Mouse (Mus musculus) olfactory bulb, adult 2 months (tissue): ENCODE data around the gene Adamts17. TPM values are rescaled to one million over a fixed set of nuclear protein-coding genes. Genes with fewer than 3 reads are reported as not detected.

Experiments used
- H3K27ac ChIP-seq: fragments of 200-500 bp; 2 replicates; pipeline ENCODE4 v1.5.1; 2012; ENCODE audit warnings: low read depth, low read length; ENCODE audit not compliant: insufficient read depth
- H3K4me1 ChIP-seq: fragments of 200-500 bp; 2 replicates; pipeline ENCODE4 v1.6.1; 2012; ENCODE audit warnings: low read length; ENCODE audit not compliant: control insufficient read depth, insufficient read depth
- H3K4me3 ChIP-seq: fragments of 200-500 bp; 2 replicates; pipeline ENCODE4 v1.5.1; 2012; ENCODE audit warnings: mild to moderate bottlenecking, low read depth, low read length, moderate library complexity; ENCODE audit not compliant: insufficient read depth
- CTCF ChIP-seq: fragments of 200-500 bp; IDR thresholded peaks from 2 replicates; pipeline ENCODE4 v1.5.1; 2012; ENCODE audit warnings: low read depth, mild to moderate bottlenecking, low read length, moderate library complexity; ENCODE audit not compliant: insufficient read depth
- POLR2A ChIP-seq: fragments of 200-500 bp; IDR thresholded peaks from 2 replicates; pipeline ENCODE4 v1.6.1; 2012; ENCODE audit warnings: mild to moderate bottlenecking, low read depth, low read length, moderate library complexity; ENCODE audit not compliant: insufficient read depth
- WGBS: fragments of 180-500 bp; shearing (Covaris S2); methylation state at CpG from one replicate; pipeline ENCODE4 v1.1.7; 2018; 5-methylcytosine and 5-hydroxymethylcytosine counted together
- polyA plus RNA-seq: library from polyadenylated mRNA; stranded (reverse); fragments of >200 nt; gene quantifications from 2 replicates; pipeline ENCODE4 v1.2.4, GENCODE M21; 2012; ENCODE audit warnings: low replicate concordance; ENCODE audit not compliant: missing spikeins, insufficient read depth, insufficient read length

The Adamts17 gene
- polyA plus RNA-seq, 1 experiment: not detected

GRCm38 (mm10) chr7:66840008-66840719 is 629 bp downstream of the Adamts17 start:
- TF ChIP-seq CTCF (peak; percentile 37; the same call in 1 of the 2 replicates), POLR2A (no peak)
- H3K4me3 ChIP-seq: peak overlapping the region; percentile 54
- under 1% methylated on average over 76 of the region's 76 CpGs for WGBS
- peaks cover 13% of the 10 kb centered on the region for H3K4me1 ChIP-seq
- no peak overlapping the region for H3K27ac ChIP-seq

DNA sequence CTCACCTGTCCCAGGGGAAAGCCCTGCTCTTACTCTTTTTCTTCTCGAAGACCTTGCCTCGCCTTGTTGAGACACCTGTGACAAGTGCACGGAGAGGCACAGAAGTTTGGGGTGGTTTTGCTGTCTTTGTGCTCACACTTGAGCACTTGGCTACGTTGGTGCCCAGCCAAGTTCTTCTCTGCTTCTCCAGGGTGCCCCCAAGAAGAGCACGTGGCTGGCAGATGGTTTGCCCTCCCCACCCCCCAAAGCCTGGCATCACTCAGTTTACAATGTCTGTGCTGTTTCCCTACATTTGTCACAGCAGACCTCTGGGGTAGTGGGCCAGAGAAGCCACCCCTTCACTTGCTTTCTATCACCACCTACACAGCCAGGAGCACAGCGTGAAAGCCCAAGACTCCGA is 1.6 kb downstream of the Adamts17 start:
- WGBS: 69% methylated on average over 7 of the region's 7 CpGs
- H3K4me3 ChIP-seq: no peak overlapping the region
- TF ChIP-seq CTCF: no peak
- no peak for TF ChIP-seq POLR2A
- H3K27ac ChIP-seq: no peak overlapping the region
- H3K4me1 ChIP-seq: peaks cover 13% of the 10 kb centered on the region

DNA sequence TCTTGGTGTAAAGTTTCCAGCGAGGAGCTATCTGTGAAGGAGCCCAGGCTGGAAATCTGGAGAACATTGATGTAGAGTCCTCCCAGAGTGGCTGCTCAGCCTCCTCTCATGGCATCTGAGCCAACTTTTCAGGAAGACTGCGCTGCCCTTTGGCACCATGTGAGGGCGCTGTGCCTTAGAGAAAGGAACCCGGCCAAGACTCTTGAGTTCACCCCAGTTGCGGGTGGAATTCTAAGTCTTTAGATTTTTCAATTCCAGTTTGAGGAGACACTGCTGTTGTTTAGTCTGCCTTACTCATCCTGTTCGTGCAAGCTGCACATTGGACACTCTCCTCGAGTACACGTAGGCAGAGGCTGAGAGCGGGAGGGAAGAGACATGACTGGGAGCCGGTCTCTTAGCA is 2.5 kb downstream of the Adamts17 start:
- H3K4me1 ChIP-seq: peaks cover 13% of the 10 kb centered on the region
- peak; percentile 61 for TF ChIP-seq CTCF
- no peak for TF ChIP-seq POLR2A
- no peak overlapping the region for H3K4me3 ChIP-seq
- H3K27ac ChIP-seq: no peak overlapping the region
- WGBS: 22% methylated on average over 10 of the region's 10 CpGs

DNA sequence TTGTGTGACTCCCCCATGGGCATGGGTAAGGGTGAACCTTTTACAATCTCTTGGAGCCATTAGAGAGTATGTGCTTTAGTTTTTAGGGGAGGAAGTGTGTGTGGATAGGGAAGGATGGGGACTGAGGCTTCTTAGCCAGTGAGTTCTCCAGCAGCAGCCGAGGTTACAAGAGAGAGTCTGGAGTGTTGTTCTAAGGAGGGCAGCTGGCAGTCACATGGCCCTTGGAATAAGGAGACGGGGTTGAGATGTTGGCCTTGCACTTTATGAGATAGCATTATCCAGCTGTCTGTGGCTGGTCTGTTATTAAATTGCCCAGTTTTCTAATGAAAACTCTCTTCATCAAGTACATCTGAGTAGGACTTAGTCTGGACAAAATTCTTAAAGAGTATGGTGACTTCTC is 4.3 kb downstream of the Adamts17 start:
- no peak overlapping the region for H3K27ac ChIP-seq
- H3K4me1 ChIP-seq: peaks cover 13% of the 10 kb centered on the region
- WGBS: 83% methylated on average over 2 of the region's 2 CpGs
- H3K4me3 ChIP-seq: no peak overlapping the region
- TF ChIP-seq CTCF (no peak), POLR2A (no peak)

- H3K4me1 ChIP-seq: peaks cover 6% of the 10 kb centered on the region
- H3K4me3 ChIP-seq: no peak overlapping the region
- H3K27ac ChIP-seq: no peak overlapping the region
- TF ChIP-seq CTCF (no peak), POLR2A (no peak)
- WGBS: 86% methylated on average over 6 of the region's 6 CpGs
Observed at GRCm38 (mm10) chr7:66846582-66846981, 7.0 kb downstream of the Adamts17 start.

- WGBS: 96% methylated on average over 9 of the region's 9 CpGs
- TF ChIP-seq CTCF: no peak
- TF ChIP-seq POLR2A: no peak
- Histone ChIP-seq H3K4me1 (peaks cover 8% of the 10 kb centered on the region), H3K27ac (no peak overlapping the region), H3K4me3 (no peak overlapping the region)
Observed at GRCm38 (mm10) chr7:66847299-66847698, 7.8 kb downstream of the Adamts17 start.

DNA sequence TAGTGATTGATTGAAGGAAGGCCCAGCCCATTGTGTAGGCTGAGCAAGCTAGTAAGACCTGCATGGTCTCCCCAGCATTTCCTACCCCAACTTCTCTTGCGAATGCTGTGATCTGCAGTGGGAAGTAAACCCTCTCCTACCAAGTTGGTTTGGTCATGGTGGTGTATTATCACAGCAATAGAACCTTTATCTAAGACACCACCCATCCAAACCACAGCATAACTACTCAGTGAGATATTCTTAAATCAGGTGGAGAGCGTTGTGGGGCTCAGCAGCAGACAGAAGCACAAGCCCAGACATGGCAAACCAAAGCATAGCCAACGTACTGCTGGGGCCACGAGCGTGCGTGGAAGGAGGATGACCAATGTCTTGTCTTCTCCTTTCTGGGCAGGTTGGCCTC is 9.8 kb downstream of the Adamts17 start:
- Histone ChIP-seq H3K4me1 (peaks cover 8% of the 10 kb centered on the region; the same call in 1 of the 2 replicates), H3K27ac (no peak overlapping the region), H3K4me3 (no peak overlapping the region)
- WGBS: 97% methylated on average over 6 of the region's 6 CpGs
- TF ChIP-seq POLR2A (no peak), CTCF (no peak)

- TF ChIP-seq CTCF (no peak), POLR2A (no peak)
Observed at GRCm38 (mm10) chr7:66852164-66852563, 12.6 kb downstream of the Adamts17 start.

GRCm38 (mm10) chr7:66857610-66858009 is 18.1 kb downstream of the Adamts17 start:
- Histone ChIP-seq H3K27ac (no peak overlapping the region), H3K4me1 (peaks cover 3% of the 10 kb centered on the region; the same call in 1 of the 2 replicates), H3K4me3 (no peak overlapping the region)
- no peak for TF ChIP-seq CTCF
- no peak for TF ChIP-seq POLR2A
- WGBS: 29% methylated on average over 1 of the region's 1 CpGs

More at GRCm38 (mm10) chr7:66852164-66852563, 12.6 kb downstream of the Adamts17 start:
- 29% methylated on average over 3 of the region's 3 CpGs for WGBS
- peak overlapping the region; percentile 19; the same call in 1 of the 2 replicates for H3K27ac ChIP-seq
- H3K4me1 ChIP-seq: peaks cover 8% of the 10 kb centered on the region; the same call in 1 of the 2 replicates
- H3K4me3 ChIP-seq: no peak overlapping the region
